Mouse (Mus musculus) MEL (cell line): ENCODE measurements at regions not wholly inside any gene's neighbourhood (a gene's known extent, or its start where the extent isn't known, plus 50 kb on each side); places are given as distances from the start of the nearest gene placed in this dataset.

Experiments used
- CHD1 ChIP-seq: IDR thresholded peaks from 2 replicates; pipeline ENCODE4 v1.6.1; 2012; ENCODE audit warnings: low read depth, mild to moderate bottlenecking, inconsistent platforms, low read length, improper control_type of control experiment
- CHD2 ChIP-seq: IDR thresholded peaks from 2 replicates; pipeline ENCODE4 v1.6.1; 2011; ENCODE audit warnings: low read length, improper control_type of control experiment
- CTCF ChIP-seq, 3 experiments: IDR thresholded peaks in 2 of 3; conservative IDR thresholded peaks in 1 of 3; 2 replicates each; pipeline ENCODE4 v1.5.1; 2011 to 2012; ENCODE audit warnings: low read length in 3 of 3, low read depth in 2 of 3, mild to moderate bottlenecking in 2 of 3, improper control_type of control experiment in 1 of 3, inconsistent platforms in 1 of 3, mixed read lengths in 1 of 3, moderate library complexity in 1 of 3; ENCODE audit not compliant: control insufficient read depth in 1 of 3, insufficient read depth in 1 of 3, poor library complexity in 1 of 3, severe bottlenecking in 1 of 3
- EP300 ChIP-seq, 2 experiments: IDR thresholded peaks; 2 replicates each; pipeline ENCODE4 v1.6.1; 2011; ENCODE audit warnings: improper control_type of control experiment in 2 of 2, low read length in 2 of 2, low read depth in 1 of 2, mild to moderate bottlenecking in 1 of 2
- KAT2A ChIP-seq: conservative IDR thresholded peaks from 2 replicates; pipeline ENCODE4 v1.6.1; 2012; ENCODE audit warnings: low read depth, low read length, improper control_type of control experiment, inconsistent platforms
- MAFK ChIP-seq: IDR thresholded peaks from 2 replicates; pipeline ENCODE4 v1.6.1; 2011; ENCODE audit warnings: low read depth, mild to moderate bottlenecking, low read length, improper control_type of control experiment, borderline replicate concordance
- MAX ChIP-seq: IDR thresholded peaks from 2 replicates; pipeline ENCODE4 v1.6.1; 2011; ENCODE audit warnings: low read length, improper control_type of control experiment
- NELFE ChIP-seq: IDR thresholded peaks from 2 replicates; pipeline ENCODE4 v1.6.1; 2011; ENCODE audit warnings: low read depth, low read length, improper control_type of control experiment
- POLR2A ChIP-seq, 2 experiments: IDR thresholded peaks; 2 replicates each; pipeline ENCODE4 v1.6.1; 2011 to 2012; ENCODE audit warnings: low read length in 2 of 2, mild to moderate bottlenecking in 2 of 2, control low read depth in 1 of 2, improper control_type of control experiment in 1 of 2, low read depth in 1 of 2, moderate library complexity in 1 of 2; ENCODE audit not compliant: control insufficient read depth in 1 of 2, insufficient read depth in 1 of 2, poor library complexity in 1 of 2

DNA sequence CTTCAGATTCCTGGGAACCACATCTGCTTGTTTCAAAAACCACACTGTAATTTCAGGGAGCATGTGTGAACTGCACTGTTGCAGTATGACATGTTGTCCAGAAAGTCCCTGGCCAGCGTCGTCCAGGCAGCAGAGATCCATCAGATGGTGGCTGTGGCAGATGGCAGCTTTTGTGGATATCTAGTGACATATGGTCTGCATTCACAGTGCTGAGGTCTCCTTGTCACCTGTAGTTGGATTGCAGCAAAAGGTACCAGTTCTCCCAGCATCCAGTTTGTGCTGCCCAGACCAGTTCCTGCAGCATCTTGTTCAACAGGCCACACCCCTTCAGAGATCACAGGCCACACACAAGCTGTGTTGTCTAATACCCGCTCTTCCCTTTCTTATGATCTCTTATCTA, 80.1 kb upstream of the D1Pas1 start:
- TF ChIP-seq CHD2 (no peak), POLR2A (IDR thresholded peaks at IDR 0.05; ENCODE audit: control insufficient read depth in 1 of 2, insufficient read depth in 1 of 2, low read depth in 1 of 2, low read length in 2 of 2, poor library complexity in 1 of 2) (no peak), KAT2A (no peak), CTCF (IDR thresholded peaks at IDR 0.05 in 2 of 3, conservative IDR thresholded peaks at IDR 0.05 in 1 of 3; ENCODE audit: control insufficient read depth in 1 of 3, insufficient read depth in 1 of 3, low read depth in 2 of 3, low read length in 3 of 3, poor library complexity in 1 of 3, severe bottlenecking in 1 of 3) (no peak), MAX (no peak), EP300 (IDR thresholded peaks at IDR 0.05; ENCODE audit: low read depth in 1 of 2, low read length in 2 of 2) (no peak), MAFK (no peak), CHD1 (no peak), NELFE (no peak)
